Mouse (Mus musculus): ENCODE data around the gene Slc35b2.

Slc35b2 gene

GRCm38 (mm10) chr17:45546941-45547340 lies 16.7 kb upstream of the Slc35b2 start:
- no peak for DNase-seq

GRCm38 (mm10) chr17:45547461-45548190 lies 16.0 kb upstream of the Slc35b2 start:
- DNase-seq: no peak

GRCm38 (mm10) chr17:45548541-45549512 lies 14.8 kb upstream of the Slc35b2 start:
- DNase-seq: peak; percentile 46 to 55

- peak; percentile 50 to 73 for DNase-seq
Measured at GRCm38 (mm10) chr17:45549617-45550181, 14.0 kb upstream of the Slc35b2 start, which contains the start of gene Tmem151b. TSS of gene Tmem151b (minus strand) at chr17:45549677.

GRCm38 (mm10) chr17:45550253-45550652 lies 13.4 kb upstream of the Slc35b2 start:
- no peak for DNase-seq

- no peak for DNase-seq
Measured at GRCm38 (mm10) chr17:45551249-45551796, 12.4 kb upstream of the Slc35b2 start.

GRCm38 (mm10) chr17:45551816-45552451 lies 11.7 kb upstream of the Slc35b2 start:
- peak; percentile 86 to 87 for DNase-seq

GRCm38 (mm10) chr17:45553065-45553464 lies 10.6 kb upstream of the Slc35b2 start:
- no peak for DNase-seq

GRCm38 (mm10) chr17:45554420-45554819 lies 9.3 kb upstream of the Slc35b2 start:
- peak in 1 of 2 experiments; percentile 10 for DNase-seq

GRCm38 (mm10) chr17:45555452-45556106 lies 8.1 kb upstream of the Slc35b2 start, which contains the start of gene Nfkbie:
TSS of gene Nfkbie (plus strand) at chr17:45555703.
- DNase-seq: peak; percentile 98 to 99

GRCm38 (mm10) chr17:45556107-45556489 lies 7.6 kb upstream of the Slc35b2 start:
- peak in 1 of 2 experiments; percentile 50 for DNase-seq

- peak in 1 of 2 experiments; percentile 40 for DNase-seq
Measured at GRCm38 (mm10) chr17:45556514-45557245, 7.0 kb upstream of the Slc35b2 start.

- DNase-seq: peak; percentile 53 to 63
Measured at GRCm38 (mm10) chr17:45557246-45557824, 6.3 kb upstream of the Slc35b2 start.

GRCm38 (mm10) chr17:45557998-45558862 lies 5.4 kb upstream of the Slc35b2 start:
- DNase-seq: peak; percentile 52 to 63

GRCm38 (mm10) chr17:45559732-45560525 lies 3.7 kb upstream of the Slc35b2 start:
- DNase-seq: no peak

- peak in 1 of 2 experiments; percentile 21 for DNase-seq
Measured at GRCm38 (mm10) chr17:45563216-45563615, 458 bp upstream of the Slc35b2 start.

- DNase-seq: no peak
Measured at GRCm38 (mm10) chr17:45564531-45565084, 934 bp downstream of the Slc35b2 start.

GRCm38 (mm10) chr17:45565103-45565502 lies 1.4 kb downstream of the Slc35b2 start:
- no peak for DNase-seq

Data from thymus, postnatal 36 days (tissue).